Mouse (Mus musculus) limb, embryonic 14.5 days (tissue): ENCODE results near the gene Hist1h2bg. TPM values are rescaled to one million over a fixed set of nuclear protein-coding genes. Genes with fewer than 3 reads are reported as not detected.
"Not testable (repeated sequence)": the region's sequence is repeated elsewhere in the genome, so short reads cannot be mapped to it uniquely, and the experiment has no call there.

ENCODE experiments used
- ATAC-seq: fragments of 200-750 bp; cut with Nextera tagmentation; 2 replicates; pipeline ENCODE4 v1.8.0; 2017; ENCODE audit warnings: low read depth, moderate number of reproducible peaks, moderate TSS enrichment; ENCODE audit not compliant: low FRiP score
- DNase-seq: peaks from one replicate; pipeline ENCODE4 v3.0.0-alpha.2; 2015; ENCODE audit warnings: low spot score
- H3K27ac ChIP-seq: fragments of 300-500 bp; sonication (generic); replicated peaks from 2 replicates; pipeline ENCODE4 v1.5.1; 2014; ENCODE audit warnings: low read depth, mild to moderate bottlenecking, low read length, moderate library complexity, mixed read lengths
- H3K27me3 ChIP-seq: fragments of 300-500 bp; sonication (generic); 2 replicates; pipeline ENCODE4 v1.6.1; 2014; ENCODE audit warnings: low read length, mixed read lengths; ENCODE audit not compliant: control insufficient read depth, insufficient read depth
- H3K36me3 ChIP-seq: fragments of 300-500 bp; sonication (generic); 2 replicates; pipeline ENCODE4 v1.6.1; 2014; ENCODE audit warnings: mild to moderate bottlenecking, low read length, moderate library complexity, mixed read lengths; ENCODE audit not compliant: control insufficient read depth, insufficient read depth
- H3K4me1 ChIP-seq: fragments of 300-500 bp; sonication (generic); 2 replicates; pipeline ENCODE4 v1.6.1; 2014; ENCODE audit warnings: antibody characterized with exemption, low read length, mixed read lengths; ENCODE audit not compliant: control insufficient read depth, insufficient read depth
- H3K4me2 ChIP-seq: fragments of 300-500 bp; sonication (generic); replicated peaks from 2 replicates; pipeline ENCODE4 v1.6.1; 2014; ENCODE audit warnings: low read depth, mild to moderate bottlenecking, low read length, moderate library complexity; ENCODE audit not compliant: severe bottlenecking
- H3K4me3 ChIP-seq: fragments of 300-500 bp; sonication (generic); replicated peaks from 2 replicates; pipeline ENCODE4 v1.5.1; 2014; ENCODE audit warnings: low read length
- H3K9ac ChIP-seq: fragments of 300-500 bp; sonication (generic); 2 replicates; pipeline ENCODE4 v1.6.1; 2014; ENCODE audit warnings: mild to moderate bottlenecking, low read depth, low read length, moderate library complexity; ENCODE audit not compliant: severe bottlenecking
- H3K9me3 ChIP-seq: fragments of 300-500 bp; sonication (generic); 2 replicates; pipeline ENCODE4 v1.6.1; 2016; ENCODE audit warnings: low read length; ENCODE audit not compliant: control insufficient read depth
- POLR2A ChIP-seq: fragments of 200-500 bp; IDR thresholded peaks from 2 replicates; pipeline ENCODE4 v1.8.0; 2012; ENCODE audit warnings: inconsistent platforms, mild to moderate bottlenecking, moderate library complexity, borderline replicate concordance; ENCODE audit not compliant: insufficient read depth, insufficient read length; ENCODE audit errors: extremely low read depth
- WGBS: fragments of 180-500 bp; shearing (Covaris S2); extraction: QIAGEN DNeasy Blood & Tissue Kit; methylation state at CpG from one replicate; pipeline ENCODE4 v1.1.7; 2014; 5-methylcytosine and 5-hydroxymethylcytosine counted together
- polyA plus RNA-seq, 2 experiments: library from polyadenylated mRNA; depleted of rRNA in 1 of 2; stranded (reverse) in 1 of 2; unstranded in 1 of 2; fragments of >200 nt; fragmentation: Nextera tagmentation in 1 of 2; extraction: Ambion mirVana in 1 of 2; gene quantifications; 2 replicates each; pipeline versions ENCODE4 v1.2.1 to v1.2.3; 2012 to 2014

The Hist1h2bg gene
- polyA plus RNA-seq, 2 experiments, result 6.9 to 38.9 TPM

- H3K9me3 ChIP-seq, H3K4me1 ChIP-seq, H3K36me3 ChIP-seq, H3K27me3 ChIP-seq: not testable (repeated sequence)
- peak within 1 kb of the TSS; percentile 98 for H3K27ac ChIP-seq
- 0% methylated on average over 39 of the region's 67 CpGs for WGBS
- peak within 1 kb of the TSS; percentile 39 for H3K4me3 ChIP-seq
- TF ChIP-seq POLR2A, result peak; percentile 99; the same call in 1 of the 2 replicates
- ATAC-seq (peak; percentile 91), DNase-seq (peak; percentile 98)
- peak within 1 kb of the TSS; percentile 51 for H3K9ac ChIP-seq
- peak within 1 kb of the TSS; percentile 64 for H3K4me2 ChIP-seq
Observed at GRCm38 (mm10) chr13:23561883-23562659, 9.1 kb upstream of the Hist1h2bg start, which contains the start of gene Hist1h3e. TSS of gene Hist1h3e (minus strand) at chr13:23562369.

DNA sequence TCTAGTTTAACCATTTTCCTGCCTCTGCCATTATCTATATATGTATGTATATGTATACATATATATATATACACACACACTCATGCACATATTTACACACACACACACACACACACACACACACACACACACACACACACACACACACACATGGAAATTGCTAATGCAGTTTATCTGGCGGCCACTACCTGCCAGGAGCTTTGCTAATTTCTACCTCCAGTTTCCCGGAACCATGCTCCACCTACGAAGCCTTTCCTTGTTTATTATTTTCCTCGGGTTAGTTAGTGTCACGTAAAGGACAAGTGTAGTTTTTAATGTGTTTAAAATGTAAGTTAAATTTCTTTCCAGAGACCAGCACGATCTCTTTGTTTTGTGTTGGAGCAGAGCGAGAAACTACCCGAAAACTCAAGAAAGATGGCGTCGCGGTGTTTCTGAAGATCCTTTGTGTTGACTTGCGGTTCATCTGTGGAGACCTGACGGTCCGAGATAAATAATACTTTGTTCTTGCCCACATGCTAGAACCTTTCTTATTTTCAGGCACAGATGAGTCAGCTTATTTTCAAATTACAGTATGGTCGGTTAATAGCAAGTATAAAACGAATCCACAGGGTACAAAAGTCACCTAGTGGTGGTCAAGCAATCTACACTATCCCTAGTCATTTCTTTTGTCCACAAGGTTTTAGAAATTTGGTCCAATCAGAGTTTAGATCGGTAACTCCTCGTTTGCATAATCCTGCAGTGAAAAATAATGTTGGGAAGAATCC, 8.3 kb upstream of the Hist1h2bg start:
- Histone ChIP-seq H3K9ac (peak overlapping the region; percentile 51), H3K4me2 (peak overlapping the region; percentile 64), H3K36me3 (no peaks in the 10 kb centered on the region), H3K27ac (peak overlapping the region; percentile 98), H3K4me3 (peak overlapping the region; percentile 39), H3K9me3 (no peaks in the 10 kb centered on the region), H3K4me1 (0 out of 2 replicates have a peak, but pooled peaks cover 2% of the 10 kb centered on the region), H3K27me3 (no peaks in the 10 kb centered on the region)
- peak; percentile 84 for DNase-seq
- WGBS, result 5% methylated on average over 18 of the region's 18 CpGs
- TF ChIP-seq POLR2A, result no peak
- ATAC-seq, result peak; percentile 74

DNA sequence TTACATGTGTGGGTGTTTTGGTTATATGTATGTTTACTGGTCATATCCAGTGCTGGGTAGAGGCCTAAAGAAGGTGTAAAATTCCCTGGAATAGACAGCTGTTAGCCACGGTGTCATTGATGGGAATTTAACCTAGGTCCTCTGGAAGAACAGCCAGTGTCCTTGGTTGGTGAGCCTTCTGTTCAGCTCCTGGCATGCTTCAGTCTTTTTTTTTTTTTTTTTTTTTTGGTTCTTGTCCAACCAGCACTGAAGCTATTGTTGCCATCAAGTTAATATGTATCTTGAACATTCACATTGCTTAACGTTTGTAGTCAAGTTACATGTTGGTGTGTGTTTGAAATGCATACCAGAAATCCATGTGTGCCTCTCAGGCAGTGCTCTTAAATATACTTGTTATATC, 6.7 kb upstream of the Hist1h2bg start:
- DNase-seq, result no peak
- WGBS, result 91% methylated on average over 2 of the region's 2 CpGs
- H3K4me1 ChIP-seq, result 0 out of 2 replicates have a peak, but pooled peaks cover 2% of the 10 kb centered on the region
- H3K27me3 ChIP-seq, result no peaks in the 10 kb centered on the region
- no peak for TF ChIP-seq POLR2A
- H3K9ac ChIP-seq, result no peak overlapping the region
- H3K27ac ChIP-seq, result peak overlapping the region; percentile 98; the same call in 1 of the 2 replicates
- ATAC-seq, result no peak
- no peaks in the 10 kb centered on the region for H3K9me3 ChIP-seq
- no peak overlapping the region for H3K4me3 ChIP-seq
- no peak overlapping the region for H3K4me2 ChIP-seq
- H3K36me3 ChIP-seq, result no peaks in the 10 kb centered on the region

- under 1% methylated on average over 7 of the region's 41 CpGs for WGBS
- DNase-seq, result not testable (repeated sequence)
Observed at GRCm38 (mm10) chr13:23570261-23571021, 755 bp upstream of the Hist1h2bg start.

DNA sequence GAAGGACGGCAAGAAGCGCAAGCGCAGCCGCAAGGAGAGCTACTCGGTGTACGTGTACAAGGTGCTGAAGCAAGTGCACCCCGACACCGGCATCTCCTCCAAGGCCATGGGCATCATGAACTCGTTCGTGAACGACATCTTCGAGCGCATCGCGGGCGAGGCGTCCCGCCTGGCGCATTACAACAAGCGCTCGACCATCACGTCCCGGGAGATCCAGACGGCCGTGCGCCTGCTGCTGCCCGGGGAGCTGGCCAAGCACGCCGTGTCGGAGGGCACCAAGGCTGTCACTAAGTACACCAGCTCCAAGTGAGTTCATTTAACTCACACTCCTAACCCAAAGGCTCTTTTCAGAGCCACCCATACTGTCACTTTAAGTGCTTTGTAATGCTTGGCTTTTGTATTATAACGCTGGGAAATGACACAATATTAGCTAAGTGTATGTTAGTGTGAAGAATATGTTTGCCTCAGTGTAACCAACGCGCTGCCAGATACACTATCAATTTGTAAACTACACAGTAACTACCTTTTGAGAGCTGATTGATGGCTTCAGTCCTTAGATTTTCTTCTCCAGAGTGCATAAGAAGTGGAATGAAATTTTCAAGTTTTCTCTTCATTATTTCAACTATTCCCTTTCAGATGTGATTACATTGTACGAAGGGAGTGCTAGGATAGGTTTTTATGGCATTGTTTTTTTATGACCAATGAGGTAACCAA, 465 bp downstream of the Hist1h2bg start:
- peaks cover 16% of the 10 kb centered on the region for H3K4me1 ChIP-seq
- ATAC-seq, H3K27me3 ChIP-seq, DNase-seq, H3K36me3 ChIP-seq, H3K9me3 ChIP-seq: not testable (repeated sequence)
- H3K4me2 ChIP-seq, result peak overlapping the region; percentile 56
- H3K27ac ChIP-seq, result peak overlapping the region; percentile 93
- WGBS, result under 1% methylated on average over 8 of the region's 34 CpGs
- peak overlapping the region; percentile 57 for H3K9ac ChIP-seq
- peak overlapping the region; percentile 40 for H3K4me3 ChIP-seq

More at GRCm38 (mm10) chr13:23570261-23571021, 755 bp upstream of the Hist1h2bg start:
- not testable (repeated sequence) for H3K27me3 ChIP-seq, ATAC-seq, H3K9me3 ChIP-seq, H3K36me3 ChIP-seq
- H3K4me2 ChIP-seq, result peak overlapping the region; percentile 56
- H3K9ac ChIP-seq, result peak overlapping the region; percentile 47; the same call in 1 of the 2 replicates
- peak overlapping the region; percentile 40 for H3K4me3 ChIP-seq
- peaks cover 13% of the 10 kb centered on the region; the same call in 1 of the 2 replicates for H3K4me1 ChIP-seq
- peak overlapping the region; percentile 93 for H3K27ac ChIP-seq
